Mouse (Mus musculus): Measurements from ENCODE around the gene Cct4. TPM values are rescaled to one million over a fixed set of nuclear protein-coding genes. Genes with fewer than 3 reads are reported as not detected.
A peak's percentile ranks its signal among the peaks of the same experiment; 100 is the strongest.

The Cct4 gene
- polyA plus RNA-seq, 1 experiment from 2014 or later, result 288 TPM

- Histone ChIP-seq H3K27me3 (ENCODE audit: control insufficient read depth, insufficient read depth, low read length) (no peaks in the 10 kb centered on the region), H3K27ac (ENCODE audit: low read length) (no peak overlapping the region), H3K9ac (replicated peaks; ENCODE audit: low read depth, low read length) (no peak overlapping the region), H3K4me3 (ENCODE audit: low read depth, low read length) (no peak overlapping the region), H3K4me2 (replicated peaks; ENCODE audit: low read depth, low read length) (no peak overlapping the region), H3K9me3 (ENCODE audit: control insufficient read depth, low read depth, low read length) (peaks cover 7% of the 10 kb centered on the region; the same call in 1 of the 2 replicates), H3K36me3 (ENCODE audit: control insufficient read depth, insufficient read depth, low read length) (no peaks in the 10 kb centered on the region), H3K4me1 (ENCODE audit: control insufficient read depth, insufficient read depth, low read length) (no peaks in the 10 kb centered on the region)
- ATAC-seq (ENCODE audit: insufficient number of reproducible peaks, insufficient read depth, low FRiP score, low read depth), result no peak
- WGBS, result 73% methylated on average over 4 of the region's 4 CpGs
Measured at GRCm38 (mm10) chr11:22964401-22964800, 25.9 kb upstream of the Cct4 start.

GRCm38 (mm10) chr11:22965503-22965902 is 24.8 kb upstream of the Cct4 start:
- no peaks in the 10 kb centered on the region for H3K36me3 ChIP-seq (ENCODE audit: control insufficient read depth, insufficient read depth, low read length)
- H3K9ac ChIP-seq (replicated peaks; ENCODE audit: low read depth, low read length), result no peak overlapping the region
- H3K27ac ChIP-seq (ENCODE audit: low read length), result no peak overlapping the region
- H3K9me3 ChIP-seq (ENCODE audit: control insufficient read depth, low read depth, low read length), result peaks cover 11% of the 10 kb centered on the region; the same call in 1 of the 2 replicates
- no peak for ATAC-seq (ENCODE audit: insufficient number of reproducible peaks, insufficient read depth, low FRiP score, low read depth)
- H3K4me3 ChIP-seq (ENCODE audit: low read depth, low read length), result no peak overlapping the region
- H3K4me1 ChIP-seq (ENCODE audit: control insufficient read depth, insufficient read depth, low read length), result no peaks in the 10 kb centered on the region
- 71% methylated on average over 4 of the region's 4 CpGs for WGBS
- H3K4me2 ChIP-seq (replicated peaks; ENCODE audit: low read depth, low read length), result no peak overlapping the region
- H3K27me3 ChIP-seq (ENCODE audit: control insufficient read depth, insufficient read depth, low read length), result no peaks in the 10 kb centered on the region

GRCm38 (mm10) chr11:22969486-22969885 is 20.8 kb upstream of the Cct4 start:
- Histone ChIP-seq H3K9ac (replicated peaks; ENCODE audit: low read depth, low read length) (no peak overlapping the region), H3K27me3 (ENCODE audit: control insufficient read depth, insufficient read depth, low read length) (no peaks in the 10 kb centered on the region), H3K4me3 (ENCODE audit: low read depth, low read length) (no peak overlapping the region), H3K9me3 (ENCODE audit: control insufficient read depth, low read depth, low read length) (peaks cover 28% of the 10 kb centered on the region), H3K4me1 (ENCODE audit: control insufficient read depth, insufficient read depth, low read length) (no peaks in the 10 kb centered on the region), H3K27ac (ENCODE audit: low read length) (no peak overlapping the region), H3K36me3 (ENCODE audit: control insufficient read depth, insufficient read depth, low read length) (no peaks in the 10 kb centered on the region), H3K4me2 (replicated peaks; ENCODE audit: low read depth, low read length) (no peak overlapping the region)
- 71% methylated on average over 6 of the region's 6 CpGs for WGBS
- ATAC-seq (ENCODE audit: insufficient number of reproducible peaks, insufficient read depth, low FRiP score, low read depth), result no peak

GRCm38 (mm10) chr11:22970546-22970945 is 19.8 kb upstream of the Cct4 start:
- Histone ChIP-seq H3K4me1 (ENCODE audit: control insufficient read depth, insufficient read depth, low read length) (no peaks in the 10 kb centered on the region), H3K36me3 (ENCODE audit: control insufficient read depth, insufficient read depth, low read length) (no peaks in the 10 kb centered on the region), H3K4me2 (replicated peaks; ENCODE audit: low read depth, low read length) (no peak overlapping the region), H3K27ac (ENCODE audit: low read length) (no peak overlapping the region), H3K27me3 (ENCODE audit: control insufficient read depth, insufficient read depth, low read length) (no peaks in the 10 kb centered on the region), H3K9me3 (ENCODE audit: control insufficient read depth, low read depth, low read length) (peaks cover 28% of the 10 kb centered on the region), H3K4me3 (ENCODE audit: low read depth, low read length) (no peak overlapping the region), H3K9ac (replicated peaks; ENCODE audit: low read depth, low read length) (no peak overlapping the region)
- 93% methylated on average over 1 of the region's 1 CpGs for WGBS
- ATAC-seq (ENCODE audit: insufficient number of reproducible peaks, insufficient read depth, low FRiP score, low read depth), result no peak

- 45% methylated on average over 56 of the region's 56 CpGs for WGBS
- Histone ChIP-seq H3K27ac (ENCODE audit: low read length) (no peak within 1 kb of the TSS; the same call in 1 of the 2 replicates), H3K27me3 (ENCODE audit: control insufficient read depth, insufficient read depth, low read length) (no peaks in the 10 kb centered on the region), H3K9ac (replicated peaks; ENCODE audit: low read depth, low read length) (peak within 1 kb of the TSS; percentile 38), H3K4me3 (ENCODE audit: low read depth, low read length) (peak within 1 kb of the TSS; percentile 52), H3K4me1 (ENCODE audit: control insufficient read depth, insufficient read depth, low read length) (peaks cover 3% of the 10 kb centered on the region; the same call in 1 of the 2 replicates), H3K4me2 (replicated peaks; ENCODE audit: low read depth, low read length) (peak within 1 kb of the TSS; percentile 72), H3K36me3 (ENCODE audit: control insufficient read depth, insufficient read depth, low read length) (peaks cover 5% of the 10 kb centered on the region; the same call in 1 of the 2 replicates), H3K9me3 (ENCODE audit: control insufficient read depth, low read depth, low read length) (peaks cover 22% of the 10 kb centered on the region)
- peak; percentile 86 for ATAC-seq (ENCODE audit: insufficient number of reproducible peaks, insufficient read depth, low FRiP score, low read depth)
Measured at GRCm38 (mm10) chr11:22971835-22972709, 18.2 kb upstream of the Cct4 start, which contains the start of gene Zrsr1. TSS of gene Zrsr1 (plus strand) at chr11:22972005.

- Histone ChIP-seq H3K9me3 (ENCODE audit: control insufficient read depth, low read depth, low read length) (peaks cover 21% of the 10 kb centered on the region), H3K4me2 (replicated peaks; ENCODE audit: low read depth, low read length) (peak overlapping the region; percentile 72), H3K4me3 (ENCODE audit: low read depth, low read length) (peak overlapping the region; percentile 52), H3K36me3 (ENCODE audit: control insufficient read depth, insufficient read depth, low read length) (peaks cover 5% of the 10 kb centered on the region; the same call in 1 of the 2 replicates), H3K27ac (ENCODE audit: low read length) (peak overlapping the region; percentile 77), H3K9ac (replicated peaks; ENCODE audit: low read depth, low read length) (peak overlapping the region; percentile 38), H3K4me1 (ENCODE audit: control insufficient read depth, insufficient read depth, low read length) (peaks cover 3% of the 10 kb centered on the region; the same call in 1 of the 2 replicates), H3K27me3 (ENCODE audit: control insufficient read depth, insufficient read depth, low read length) (no peaks in the 10 kb centered on the region)
- peak; percentile 68; the same call in 1 of the 2 replicates for ATAC-seq (ENCODE audit: insufficient number of reproducible peaks, insufficient read depth, low FRiP score, low read depth)
- 50% methylated on average over 44 of the region's 46 CpGs for WGBS
Measured at GRCm38 (mm10) chr11:22972746-22973526, 17.4 kb upstream of the Cct4 start.

GRCm38 (mm10) chr11:22973599-22973998 is 16.7 kb upstream of the Cct4 start:
- peak overlapping the region; percentile 51 for H3K4me2 ChIP-seq (replicated peaks; ENCODE audit: low read depth, low read length)
- H3K9me3 ChIP-seq (ENCODE audit: control insufficient read depth, low read depth, low read length), result peaks cover 21% of the 10 kb centered on the region
- H3K27me3 ChIP-seq (ENCODE audit: control insufficient read depth, insufficient read depth, low read length), result no peaks in the 10 kb centered on the region
- H3K4me1 ChIP-seq (ENCODE audit: control insufficient read depth, insufficient read depth, low read length), result peaks cover 3% of the 10 kb centered on the region; the same call in 1 of the 2 replicates
- 0 out of 2 replicates have a peak overlapping the region, but pooled peaks have one; percentile 7 for H3K9ac ChIP-seq (replicated peaks; ENCODE audit: low read depth, low read length)
- no peak for ATAC-seq (ENCODE audit: insufficient number of reproducible peaks, insufficient read depth, low FRiP score, low read depth)
- H3K27ac ChIP-seq (ENCODE audit: low read length), result peak overlapping the region; percentile 77
- peaks cover 5% of the 10 kb centered on the region; the same call in 1 of the 2 replicates for H3K36me3 ChIP-seq (ENCODE audit: control insufficient read depth, insufficient read depth, low read length)
- 46% methylated on average over 14 of the region's 14 CpGs for WGBS
- H3K4me3 ChIP-seq (ENCODE audit: low read depth, low read length), result peak overlapping the region; percentile 43

GRCm38 (mm10) chr11:22978215-22978614 is 12.1 kb upstream of the Cct4 start:
- Histone ChIP-seq H3K4me1 (ENCODE audit: control insufficient read depth, insufficient read depth, low read length) (peaks cover 9% of the 10 kb centered on the region; the same call in 1 of the 2 replicates), H3K9ac (replicated peaks; ENCODE audit: low read depth, low read length) (no peak overlapping the region), H3K9me3 (ENCODE audit: control insufficient read depth, low read depth, low read length) (no peaks in the 10 kb centered on the region), H3K4me2 (replicated peaks; ENCODE audit: low read depth, low read length) (no peak overlapping the region), H3K4me3 (ENCODE audit: low read depth, low read length) (no peak overlapping the region), H3K27ac (ENCODE audit: low read length) (no peak overlapping the region), H3K36me3 (ENCODE audit: control insufficient read depth, insufficient read depth, low read length) (peaks cover 5% of the 10 kb centered on the region; the same call in 1 of the 2 replicates), H3K27me3 (ENCODE audit: control insufficient read depth, insufficient read depth, low read length) (no peaks in the 10 kb centered on the region)
- no peak for ATAC-seq (ENCODE audit: insufficient number of reproducible peaks, insufficient read depth, low FRiP score, low read depth)
- WGBS, result 90% methylated on average over 3 of the region's 3 CpGs
